Mouse (Mus musculus): Measurements from ENCODE around the gene Krtap6-1.
"Not testable (repeated sequence)": the region's sequence is repeated elsewhere in the genome, so short reads cannot be mapped to it uniquely, and the experiment has no call there.

Gene Krtap6-1

GRCm38 (mm10) chr16:89031399-89031798 is at the start of gene Krtap6-1:
Gene Krtap6-1, plus strand, starts transcription at chr16:89031699.
- not testable (repeated sequence) for DNase-seq (ENCODE audit: low read depth, low spot score)

DNA sequence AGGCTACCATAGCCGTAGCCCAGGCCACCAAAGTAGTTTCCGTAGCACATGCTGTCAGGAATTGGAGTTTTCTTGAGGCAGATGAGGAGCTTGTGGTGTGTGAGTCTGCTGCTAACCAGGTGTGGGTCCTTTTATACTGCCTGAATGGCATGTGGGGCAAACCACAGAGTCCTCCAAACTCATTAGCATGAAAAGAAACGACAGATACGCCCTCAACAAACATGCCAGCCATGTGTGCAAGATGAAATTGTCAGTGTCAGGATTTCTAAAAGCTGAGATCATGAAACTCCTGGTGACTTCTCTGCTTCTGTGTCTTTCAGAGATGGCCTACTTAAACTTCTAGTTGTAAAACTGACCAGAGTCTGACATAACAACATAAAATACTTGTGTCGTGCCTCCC is 20.8 kb upstream of the Krtap6-1 start, which contains the start of gene Krtap22-2:
Krtap22-2 (minus strand) TSS at position 101 of the 400 bp plus-strand sequence.
- DNase-seq (ENCODE audit: low read depth, low spot score): no peak

GRCm38 (mm10) chr16:89013973-89014372 is 17.5 kb upstream of the Krtap6-1 start:
- DNase-seq (ENCODE audit: low read depth, low spot score): no peak

DNA sequence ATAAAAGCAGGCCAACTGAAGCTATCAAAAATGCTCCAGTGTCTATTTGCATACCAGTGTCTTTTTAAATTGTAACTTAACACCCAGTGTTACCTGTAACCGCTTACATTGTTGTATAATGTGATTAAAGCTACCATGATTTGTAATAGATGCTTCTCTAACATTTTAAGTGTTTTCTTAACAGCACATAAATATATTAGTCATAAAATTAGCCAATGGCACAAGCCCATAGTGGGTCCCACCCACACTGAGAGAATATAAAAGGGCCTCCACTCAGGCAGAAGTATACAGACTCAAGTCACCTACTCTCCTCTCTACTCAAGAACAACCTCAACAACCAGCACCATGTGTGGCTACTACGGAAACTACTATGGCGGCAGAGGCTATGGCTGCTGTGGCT is 16.5 kb upstream of the Krtap6-1 start, which contains the start of gene Gm10229:
Gm10229 (plus strand) TSS at position 301 of the 400 bp plus-strand sequence.
- not testable (repeated sequence) for DNase-seq (ENCODE audit: low read depth, low spot score)

DNA sequence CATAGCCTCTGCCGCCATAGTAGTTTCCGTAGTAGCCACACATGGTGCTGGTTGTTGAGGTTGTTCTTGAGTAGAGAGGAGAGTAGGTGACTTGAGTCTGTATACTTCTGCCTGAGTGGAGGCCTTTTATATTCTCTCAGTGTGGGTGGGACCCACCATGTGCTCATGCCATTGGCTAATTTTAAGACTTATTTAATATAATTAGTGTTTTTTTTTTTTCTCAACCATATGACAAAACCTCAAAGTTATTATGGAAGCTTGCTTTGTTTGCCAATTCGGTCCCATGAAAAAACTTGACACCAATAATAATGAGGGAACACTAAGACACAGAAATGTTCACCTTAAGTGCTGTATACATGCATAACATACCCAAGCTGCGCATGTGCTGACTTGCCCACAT is 9.9 kb downstream of the Krtap6-1 start, which contains the start of gene Gm10228:
Gm10228 (minus strand) TSS at position 101 of the 400 bp plus-strand sequence.
- not testable (repeated sequence) for DNase-seq (ENCODE audit: low read depth, low spot score)

- no peak for DNase-seq (ENCODE audit: low read depth, low spot score)
These were observed 16.3 kb downstream of the Krtap6-1 start, which contains the start of gene Krtap6-5 for GRCm38 (mm10) chr16:89047783-89048182. Gene Krtap6-5, minus strand, starts transcription at chr16:89047883.

GRCm38 (mm10) chr16:89063902-89064301 is 32.4 kb downstream of the Krtap6-1 start, which contains the start of gene 1110025L11Rik:
Gene 1110025L11Rik, minus strand, starts transcription at chr16:89064002.
- DNase-seq (ENCODE audit: low read depth, low spot score): not testable (repeated sequence)

GRCm38 (mm10) chr16:89071041-89071440 is 39.5 kb downstream of the Krtap6-1 start:
- not testable (repeated sequence) for DNase-seq (ENCODE audit: low read depth, low spot score)
